Comparison of ENCODE assay signal across 9 mouse cellular contexts in the genomic region with DNA sequence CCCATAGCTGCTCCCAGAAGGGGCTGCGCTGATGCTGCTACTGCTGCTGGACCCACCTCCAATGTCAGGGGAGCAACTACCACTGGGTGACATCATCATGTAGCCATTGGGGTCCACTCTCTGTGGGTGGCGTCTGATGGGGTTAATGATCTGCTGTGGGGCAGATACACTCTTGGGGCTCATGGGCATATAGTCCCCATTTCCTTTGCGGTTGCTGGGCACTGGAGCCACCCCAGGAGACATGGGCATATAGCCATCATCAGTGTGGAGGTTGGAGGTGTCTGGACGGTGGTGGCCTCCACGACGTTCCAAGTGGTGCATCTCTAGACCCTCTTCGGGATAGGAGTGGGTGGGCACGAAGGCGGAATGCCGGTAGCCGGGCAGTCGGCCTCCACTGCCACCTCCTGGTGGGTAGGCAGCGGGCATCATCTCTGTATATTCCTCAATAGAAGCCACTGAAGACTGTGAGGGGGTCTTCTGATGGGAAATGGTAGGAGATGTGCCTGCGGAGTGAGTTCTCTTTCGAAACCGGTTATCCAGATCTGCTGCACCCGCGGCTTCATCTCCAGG. TPM values are rescaled to one million over a fixed set of nuclear protein-coding genes. Genes with fewer than 3 reads are reported as not detected.
DNase-seq lines count a peak whose midpoint lies in the region; ATAC-seq and TF ChIP-seq lines count a peak whose summit lies in the region.
"Had no signal": no experiment of that assay in that cellular context is flagged by ENCODE, and none has a peak within 500 bp of the region (broad histone marks: within the 10 kb centered on the region; RNA-seq: fewer than 3 reads in every experiment).

No protein-coding gene starts in this region.

- H3K27me3 ChIP-seq in kidney, postnatal 0 days (ENCODE audit: insufficient read depth, low read length) = no peaks in the 10 kb centered on the region
- peaks cover 34% of the 10 kb centered on the region for H3K27me3 ChIP-seq in limb, embryonic 10.5 days (ENCODE audit: low read depth, poor library complexity, severe bottlenecking)

- no peak overlapping the region for H3K4me3 ChIP-seq in kidney, postnatal 0 days (replicated peaks; ENCODE audit: low read depth, low read length)
- peak overlapping the region; percentile 86; the same call in 1 of the 2 replicates for H3K4me3 ChIP-seq in cortical plate, adult 2 months (ENCODE audit: insufficient read depth, low read length)
- peak overlapping the region; percentile 76 for H3K4me3 ChIP-seq in limb, embryonic 10.5 days
- H3K4me3 ChIP-seq in olfactory bulb, adult 2 months (ENCODE audit: insufficient read depth, low read depth, low read length) = peak overlapping the region; percentile 78

- no peak for TF ChIP-seq POLR2A in cortical plate, adult 2 months (IDR thresholded peaks at IDR 0.05; ENCODE audit: extremely low read depth, insufficient read depth, low read length)
- no peak for TF ChIP-seq POLR2A in olfactory bulb, adult 2 months (IDR thresholded peaks at IDR 0.05; ENCODE audit: insufficient read depth, low read depth, low read length)

- no peak overlapping the region for H3K27ac ChIP-seq in kidney, postnatal 0 days
- no peak overlapping the region for H3K27ac ChIP-seq in cortical plate, adult 2 months (ENCODE audit: insufficient read depth, low read length)
- 0 out of 2 replicates have a peak overlapping the region, but pooled peaks have one; percentile 96 for H3K27ac ChIP-seq in limb, embryonic 10.5 days
- 0 out of 2 replicates have a peak overlapping the region, but pooled peaks have one; percentile 93 for H3K27ac ChIP-seq in olfactory bulb, adult 2 months (ENCODE audit: insufficient read depth, low read depth, low read length)

- H3K4me1 ChIP-seq in kidney, postnatal 0 days (replicated peaks; ENCODE audit: insufficient read depth, low read length) = peaks cover 17% of the 10 kb centered on the region; the same call in 1 of the 2 replicates
- H3K4me1 ChIP-seq in cortical plate, adult 2 months (ENCODE audit: control insufficient read depth, insufficient read depth, low read length) = peaks cover 5% of the 10 kb centered on the region
- H3K4me1 ChIP-seq in limb, embryonic 10.5 days = peaks cover 87% of the 10 kb centered on the region
- H3K4me1 ChIP-seq in olfactory bulb, adult 2 months (ENCODE audit: control insufficient read depth, insufficient read depth, low read length) = peaks cover 39% of the 10 kb centered on the region

- WGBS in kidney, postnatal 0 days = 96% methylated on average over 18 of the region's 18 CpGs
- WGBS in limb, embryonic 10.5 days = 93% methylated on average over 18 of the region's 18 CpGs
- 83% methylated on average over 18 of the region's 18 CpGs for WGBS in olfactory bulb, adult 2 months

- no peaks in the 10 kb centered on the region for H3K9me3 ChIP-seq in kidney, postnatal 0 days (replicated peaks; ENCODE audit: low read length)
- peaks cover 4% of the 10 kb centered on the region; the same call in 1 of the 2 replicates for H3K9me3 ChIP-seq in limb, embryonic 10.5 days (replicated peaks)

- no peak for DNase-seq in kidney, postnatal 0 days (ENCODE audit: low spot score)
- DNase-seq in kidney, postnatal 36 days = no peak
- DNase-seq in gastrocnemius, postnatal 25 days = peak; percentile 22
- no peak for DNase-seq in limb, embryonic 10.5 days (ENCODE audit: low spot score)
- DNase-seq in frontal cortex, postnatal 36 days (ENCODE audit: low spot score in 2 of 2) = no peak
- DNase-seq in thymus, postnatal 0 days (ENCODE audit: low spot score) = no peak

- no peak overlapping the region for H3K4me2 ChIP-seq in kidney, postnatal 0 days (ENCODE audit: low read length)

- H3K9ac ChIP-seq in kidney, postnatal 0 days (ENCODE audit: low read depth, low read length) = no peak overlapping the region

- peak; percentile 35; the same call in 1 of the 2 replicates for TF ChIP-seq CTCF in kidney, postnatal 0 days (IDR thresholded peaks at IDR 0.05; ENCODE audit: low read depth)
- TF ChIP-seq CTCF in cortical plate, adult 2 months (IDR thresholded peaks at IDR 0.05; ENCODE audit: extremely low read depth, insufficient read depth, low read length) = 0 out of 2 replicates have a peak, but pooled peaks have one; percentile 7
- no peak for TF ChIP-seq CTCF in olfactory bulb, adult 2 months (IDR thresholded peaks at IDR 0.05; ENCODE audit: insufficient read depth, low read depth, low read length)

- ATAC-seq in kidney, postnatal 0 days (replicated peaks; ENCODE audit: low FRiP score, low read depth) = no peak

- H3K36me3 ChIP-seq in kidney, postnatal 0 days (ENCODE audit: insufficient read depth, low read length) = no peaks in the 10 kb centered on the region
- peaks cover 31% of the 10 kb centered on the region for H3K36me3 ChIP-seq in limb, embryonic 10.5 days

RNA-seq across cellular contexts. Expression of gene Irs1, which starts 2.7 kb away (rescaled TPM):
- polyA plus RNA-seq in kidney, postnatal 0 days (2015; fragmentation: Nextera tagmentation; extraction: Ambion mirVana) = 3.0 and 3.1 TPM in 2 replicates
- 6.1 and 6.3 TPM in 2 replicates for polyA plus RNA-seq in cortical plate, adult 2 months (2012; rRNA removed)
- 10 to 100 TPM; 55.0 to 69.2 TPM for total RNA-seq in gastrocnemius, postnatal 25 days (2021)
- polyA plus RNA-seq in limb, embryonic 10.5 days (2016; fragmentation: Nextera tagmentation; extraction: Ambion mirVana) = 5.9 and 8.4 TPM in 2 replicates
- not detected in 2 replicates for polyA plus RNA-seq in olfactory bulb, adult 2 months (2012; ENCODE audit: insufficient read depth, insufficient read length, low replicate concordance, missing spikeins)
- 0.53 and 0.72 TPM in 2 replicates for polyA plus RNA-seq in thymus, postnatal 0 days (2015; fragmentation: Nextera tagmentation; extraction: Ambion mirVana)
- total RNA-seq: MEL had no signal

RNA-seq across cellular contexts. Expression of gene Rhbdd1, which starts 27.7 kb away (rescaled TPM):
- polyA plus RNA-seq in kidney, postnatal 0 days (2015; fragmentation: Nextera tagmentation; extraction: Ambion mirVana) = 8.0 and 8.6 TPM in 2 replicates
- 6.7 and 7.3 TPM in 2 replicates for polyA plus RNA-seq in cortical plate, adult 2 months (2012; rRNA removed)
- 1 to 10 TPM; 6.5 to 7.7 TPM for total RNA-seq in gastrocnemius, postnatal 25 days (2021)
- 8.4 and 9.1 TPM in 2 replicates for polyA plus RNA-seq in limb, embryonic 10.5 days (2016; fragmentation: Nextera tagmentation; extraction: Ambion mirVana)
- not detected in 2 replicates for polyA plus RNA-seq in olfactory bulb, adult 2 months (2012; ENCODE audit: insufficient read depth, insufficient read length, low replicate concordance, missing spikeins)
- 7.2 and 7.6 TPM in 2 replicates for polyA plus RNA-seq in thymus, postnatal 0 days (2015; fragmentation: Nextera tagmentation; extraction: Ambion mirVana)

RNA-seq across cellular contexts. Expression of gene Gm9747, which starts 55.6 kb away (rescaled TPM):
- 10.8 and 11.1 TPM in 2 replicates for polyA plus RNA-seq in kidney, postnatal 0 days (2015; fragmentation: Nextera tagmentation; extraction: Ambion mirVana)
- polyA plus RNA-seq in cortical plate, adult 2 months (2012; rRNA removed) = not detected in 2 replicates
- total RNA-seq in gastrocnemius, postnatal 25 days (2021) = not detected
- 15.4 and 24.6 TPM in 2 replicates for polyA plus RNA-seq in limb, embryonic 10.5 days (2016; fragmentation: Nextera tagmentation; extraction: Ambion mirVana)
- polyA plus RNA-seq in olfactory bulb, adult 2 months (2012; ENCODE audit: insufficient read depth, insufficient read length, low replicate concordance, missing spikeins) = not detected in 2 replicates
- 1.5 TPM in 2 replicates for polyA plus RNA-seq in thymus, postnatal 0 days (2015; fragmentation: Nextera tagmentation; extraction: Ambion mirVana)
- total RNA-seq: MEL had no signal

Comparison
In these comparisons a context has a peak if more than half of its experiments do, and no peak if none do; other contexts are left out.
1. H3K27ac ChIP-seq: peak in limb, embryonic 10.5 days (single experiment) and olfactory bulb, adult 2 months (single experiment); none in kidney, postnatal 0 days (single experiment) and cortical plate, adult 2 months (single experiment).